ENCODE assay signal across 18 mouse cellular contexts in the genomic region with DNA sequence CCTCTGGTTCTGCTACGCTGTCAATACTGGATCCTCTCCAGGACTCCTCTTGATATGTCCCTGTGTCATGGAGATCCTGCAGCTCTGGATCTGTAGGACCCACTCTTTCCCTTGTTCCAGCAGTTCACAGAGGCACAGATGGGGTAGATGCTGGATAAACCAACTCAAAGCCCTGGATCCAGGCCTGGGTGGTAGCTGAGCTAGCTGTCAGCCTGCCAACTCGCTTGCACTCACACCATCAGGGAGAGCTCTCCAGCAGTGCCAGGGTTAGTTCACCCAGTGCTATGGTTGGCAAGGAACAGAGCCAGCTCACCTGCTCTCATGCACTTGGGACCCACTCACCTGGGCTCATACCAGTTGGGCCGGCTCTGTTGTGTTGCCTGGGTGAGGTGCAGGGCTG.
A peak's percentile ranks its signal among the peaks of the same experiment; 100 is the strongest.
DNase-seq lines count a peak whose midpoint lies in the region; ATAC-seq and TF ChIP-seq lines count a peak whose summit lies in the region.
"Had no signal": no experiment of that assay in that cellular context is flagged by ENCODE, and none has a peak within 500 bp of the region (broad histone marks: within the 10 kb centered on the region; RNA-seq: fewer than 3 reads in every experiment).

No protein-coding gene starts in this region.

- no peaks in the 10 kb centered on the region for H3K4me1 ChIP-seq in midbrain, embryonic 13.5 days (replicated peaks)
- H3K4me1 ChIP-seq in midbrain, postnatal 0 days (ENCODE audit: insufficient read depth, low read length): no peaks in the 10 kb centered on the region
- H3K4me1 ChIP-seq: heart, embryonic 12.5 days; hindbrain, embryonic 12.5 days; limb, embryonic 13.5 days had no signal

- TF ChIP-seq CTCF in midbrain, postnatal 0 days (IDR thresholded peaks at IDR 0.05): no peak

- H3K27me3 ChIP-seq in midbrain, embryonic 13.5 days: no peaks in the 10 kb centered on the region
- no peaks in the 10 kb centered on the region for H3K27me3 ChIP-seq in midbrain, postnatal 0 days (ENCODE audit: insufficient read depth, low read length)
- H3K27me3 ChIP-seq: CH12.LX; heart, embryonic 12.5 days; hindbrain, embryonic 12.5 days; limb, embryonic 13.5 days had no signal

- no peak overlapping the region for H3K9ac ChIP-seq in midbrain, embryonic 13.5 days (replicated peaks)
- no peak overlapping the region for H3K9ac ChIP-seq in midbrain, postnatal 0 days (replicated peaks; ENCODE audit: low read length, poor library complexity, severe bottlenecking)
- H3K9ac ChIP-seq: heart, embryonic 12.5 days; hindbrain, embryonic 12.5 days; limb, embryonic 13.5 days; liver, postnatal 0 days had no signal

- peaks cover 22% of the 10 kb centered on the region for H3K36me3 ChIP-seq in midbrain, embryonic 13.5 days
- H3K36me3 ChIP-seq in midbrain, postnatal 0 days (ENCODE audit: insufficient read depth, low read length): peaks cover 7% of the 10 kb centered on the region; the same call in 1 of the 2 replicates
- H3K36me3 ChIP-seq: heart, embryonic 12.5 days; hindbrain, embryonic 12.5 days; limb, embryonic 13.5 days had no signal

- H3K4me2 ChIP-seq in midbrain, embryonic 13.5 days (replicated peaks): no peak overlapping the region
- H3K4me2 ChIP-seq in midbrain, postnatal 0 days (ENCODE audit: low read depth, low read length, poor library complexity, severe bottlenecking): no peak overlapping the region
- H3K4me2 ChIP-seq: heart, embryonic 12.5 days; hindbrain, embryonic 12.5 days; limb, embryonic 13.5 days had no signal

- H3K4me3 ChIP-seq in midbrain, embryonic 13.5 days (replicated peaks): no peak overlapping the region
- H3K4me3 ChIP-seq in midbrain, postnatal 0 days (ENCODE audit: low read depth, low read length): no peak overlapping the region
- H3K4me3 ChIP-seq: heart, embryonic 12.5 days; hindbrain, embryonic 12.5 days; limb, embryonic 13.5 days had no signal

- no peak for DNase-seq in cerebellum, postnatal 4 days (ENCODE audit: low spot score in 2 of 2)
- DNase-seq in midbrain, postnatal 0 days (ENCODE audit: low spot score): no peak
- peak; percentile 21 to 43 for DNase-seq in cerebellum, postnatal 25 days
- DNase-seq in layer of hippocampus, postnatal 36 days: peak; percentile 21 to 32
- DNase-seq in lung, adult 18-20 months: no peak
- DNase-seq in MN1 (ENCODE audit: low spot score): no peak
- DNase-seq: gastrocnemius, postnatal 36 days; kidney, adult 2 months; liver, postnatal 0 days; thymus, adult 2 months had no signal

- no peaks in the 10 kb centered on the region for H3K9me3 ChIP-seq in midbrain, embryonic 13.5 days
- no peaks in the 10 kb centered on the region for H3K9me3 ChIP-seq in midbrain, postnatal 0 days (ENCODE audit: low read length)
- H3K9me3 ChIP-seq: heart, embryonic 12.5 days; hindbrain, embryonic 12.5 days; limb, embryonic 13.5 days had no signal

- no peak overlapping the region for H3K27ac ChIP-seq in midbrain, embryonic 13.5 days
- no peak overlapping the region for H3K27ac ChIP-seq in midbrain, postnatal 0 days (ENCODE audit: low read depth, low read length)
- H3K27ac ChIP-seq: hindbrain, embryonic 12.5 days; limb, embryonic 13.5 days had no signal

- WGBS in midbrain, embryonic 13.5 days: 86% methylated on average over 3 of the region's 3 CpGs
- WGBS in midbrain, postnatal 0 days: 92% methylated on average over 3 of the region's 3 CpGs

- ATAC-seq in cerebellum, adult (ENCODE audit: insufficient number of reproducible peaks, low FRiP score, low TSS enrichment): peak; percentile 66
- ATAC-seq in midbrain, embryonic 13.5 days: 0 out of 2 replicates have a peak, but pooled peaks have one; percentile 14
- no peak for ATAC-seq in midbrain, postnatal 0 days (ENCODE audit: low FRiP score)
- ATAC-seq: forebrain, embryonic 16.5 days; liver, postnatal 0 days; Patski had no signal

Comparison
In these comparisons a context has a peak if more than half of its experiments do, and no peak if none do; other contexts are left out.
1. DNase-seq: peak in cerebellum, postnatal 25 days (2 of 2) and layer of hippocampus, postnatal 36 days (2 of 2); none in cerebellum, postnatal 4 days (0 of 2), midbrain, postnatal 0 days (single experiment), lung, adult 18-20 months (0 of 2) and MN1 (single experiment).